Mouse (Mus musculus) heart, embryonic 16.5 days (tissue): ENCODE measurements around the gene Dnaic2. TPM values are rescaled to one million over a fixed set of nuclear protein-coding genes. Genes with fewer than 3 reads are reported as not detected.

Experiments
- ATAC-seq: fragments of 200-750 bp; cut with Nextera tagmentation; replicated peaks from 2 replicates; pipeline ENCODE4 v1.8.0; 2017; ENCODE audit warnings: moderate number of reproducible peaks; ENCODE audit not compliant: insufficient read depth, low FRiP score; ENCODE audit errors: extremely low read depth
- H3K27ac ChIP-seq: fragments of 300-500 bp; sonication (generic); 2 replicates; pipeline ENCODE4 v1.5.1; 2014; ENCODE audit warnings: mild to moderate bottlenecking, low read length, control low read depth, moderate library complexity
- H3K27me3 ChIP-seq: fragments of 300-500 bp; sonication (generic); 2 replicates; pipeline ENCODE4 v1.6.1; 2014; ENCODE audit warnings: low read length, mixed read lengths; ENCODE audit not compliant: control insufficient read depth, insufficient read depth
- H3K36me3 ChIP-seq: fragments of 300-500 bp; sonication (generic); 2 replicates; pipeline ENCODE4 v1.6.1; 2014; ENCODE audit not compliant: control insufficient read depth, insufficient read depth
- H3K4me1 ChIP-seq: fragments of 300-500 bp; sonication (generic); 2 replicates; pipeline ENCODE4 v1.6.1; 2014; ENCODE audit warnings: low read length, mixed read lengths; ENCODE audit not compliant: control insufficient read depth, insufficient read depth
- H3K4me2 ChIP-seq: fragments of 300-500 bp; sonication (generic); 2 replicates; pipeline ENCODE4 v1.6.1; 2014; ENCODE audit warnings: low read depth, mild to moderate bottlenecking, control low read depth, low read length
- H3K4me3 ChIP-seq: fragments of 300-500 bp; sonication (generic); 2 replicates; pipeline ENCODE4 v1.5.1; 2014; ENCODE audit warnings: mild to moderate bottlenecking, control low read depth, low read length
- H3K9ac ChIP-seq: fragments of 300-500 bp; sonication (generic); 2 replicates; pipeline ENCODE4 v1.6.1; 2014; ENCODE audit warnings: low read length, control low read depth
- H3K9me3 ChIP-seq: fragments of 300-500 bp; sonication (generic); replicated peaks from 2 replicates; pipeline ENCODE4 v1.6.1; 2016; ENCODE audit warnings: low read length; ENCODE audit not compliant: control insufficient read depth
- WGBS: fragments of 180-500 bp; shearing (Covaris S2); extraction: QIAGEN DNeasy Blood & Tissue Kit; methylation state at CpG from one replicate; pipeline ENCODE4 v1.1.7; 2014; 5-methylcytosine and 5-hydroxymethylcytosine counted together
- polyA plus RNA-seq: library from polyadenylated mRNA; unstranded; fragments of >200 nt; fragmentation: Nextera tagmentation; extraction: Ambion mirVana; gene quantifications from 2 replicates; pipeline ENCODE4 v1.2.1, GENCODE M21; 2015

The Dnaic2 gene
- polyA plus RNA-seq, 1 experiment from 2014 or later: 1.1 TPM

GRCm38 (mm10) chr11:114797176-114797575 lies 70.0 kb downstream of the Dnaic2 start:
- Histone ChIP-seq H3K27me3 (peaks cover 21% of the 10 kb centered on the region), H3K27ac (no peak overlapping the region), H3K4me3 (no peak overlapping the region), H3K9ac (no peak overlapping the region), H3K36me3 (no peaks in the 10 kb centered on the region), H3K4me2 (no peak overlapping the region), H3K9me3 (no peaks in the 10 kb centered on the region), H3K4me1 (peaks cover 5% of the 10 kb centered on the region)
- ATAC-seq: no peak
- WGBS: 81% methylated on average over 7 of the region's 7 CpGs

- no peaks in the 10 kb centered on the region for H3K9me3 ChIP-seq
- H3K27ac ChIP-seq: no peak overlapping the region
- H3K4me1 ChIP-seq: peaks cover 4% of the 10 kb centered on the region
- H3K36me3 ChIP-seq: no peaks in the 10 kb centered on the region
- no peak overlapping the region for H3K4me3 ChIP-seq
- H3K9ac ChIP-seq: no peak overlapping the region
- 69% methylated on average over 3 of the region's 3 CpGs for WGBS
- no peak for ATAC-seq
- no peak overlapping the region for H3K4me2 ChIP-seq
- H3K27me3 ChIP-seq: peaks cover 13% of the 10 kb centered on the region
Measured at GRCm38 (mm10) chr11:114797981-114798380, 70.8 kb downstream of the Dnaic2 start.

GRCm38 (mm10) chr11:114798624-114799023 lies 71.4 kb downstream of the Dnaic2 start, which contains the start of gene Gpr142:
Gene Gpr142 (plus strand): TSS chr11:114798924.
- Histone ChIP-seq H3K36me3 (no peaks in the 10 kb centered on the region), H3K4me1 (peaks cover 4% of the 10 kb centered on the region), H3K4me2 (no peak within 1 kb of the TSS), H3K27ac (no peak within 1 kb of the TSS), H3K27me3 (peaks cover 7% of the 10 kb centered on the region), H3K9me3 (no peaks in the 10 kb centered on the region), H3K4me3 (no peak within 1 kb of the TSS), H3K9ac (no peak within 1 kb of the TSS)
- 85% methylated on average over 3 of the region's 3 CpGs for WGBS
- no peak for ATAC-seq

- H3K4me1 ChIP-seq: no peaks in the 10 kb centered on the region
- no peaks in the 10 kb centered on the region for H3K36me3 ChIP-seq
- H3K9ac ChIP-seq: no peak overlapping the region
- H3K4me2 ChIP-seq: no peak overlapping the region
- no peak for ATAC-seq
- H3K27me3 ChIP-seq: no peaks in the 10 kb centered on the region
- no peak overlapping the region for H3K27ac ChIP-seq
- H3K4me3 ChIP-seq: no peak overlapping the region
- no peaks in the 10 kb centered on the region for H3K9me3 ChIP-seq
- 90% methylated on average over 1 of the region's 1 CpGs for WGBS
Measured at GRCm38 (mm10) chr11:114801906-114802305, 74.7 kb downstream of the Dnaic2 start.

GRCm38 (mm10) chr11:114802540-114803267 lies 75.5 kb downstream of the Dnaic2 start:
- Histone ChIP-seq H3K4me3 (no peak overlapping the region), H3K9ac (no peak overlapping the region), H3K9me3 (no peaks in the 10 kb centered on the region), H3K4me1 (no peaks in the 10 kb centered on the region), H3K4me2 (no peak overlapping the region), H3K27ac (no peak overlapping the region), H3K36me3 (no peaks in the 10 kb centered on the region), H3K27me3 (no peaks in the 10 kb centered on the region)
- ATAC-seq: no peak
- 55% methylated on average over 15 of the region's 15 CpGs for WGBS

GRCm38 (mm10) chr11:114803990-114804389 lies 76.8 kb downstream of the Dnaic2 start:
- Histone ChIP-seq H3K4me1 (no peaks in the 10 kb centered on the region), H3K9ac (no peak overlapping the region), H3K27ac (no peak overlapping the region), H3K4me3 (no peak overlapping the region), H3K4me2 (no peak overlapping the region), H3K36me3 (no peaks in the 10 kb centered on the region), H3K9me3 (no peaks in the 10 kb centered on the region), H3K27me3 (no peaks in the 10 kb centered on the region)
- WGBS: 49% methylated on average over 8 of the region's 8 CpGs
- no peak for ATAC-seq

GRCm38 (mm10) chr11:114807025-114807424 lies 79.8 kb downstream of the Dnaic2 start:
- H3K9ac ChIP-seq: no peak overlapping the region
- ATAC-seq: no peak
- H3K9me3 ChIP-seq: no peaks in the 10 kb centered on the region
- 74% methylated on average over 2 of the region's 2 CpGs for WGBS
- no peak overlapping the region for H3K4me3 ChIP-seq
- no peaks in the 10 kb centered on the region for H3K36me3 ChIP-seq
- H3K27me3 ChIP-seq: no peaks in the 10 kb centered on the region
- no peaks in the 10 kb centered on the region for H3K4me1 ChIP-seq
- H3K27ac ChIP-seq: no peak overlapping the region
- H3K4me2 ChIP-seq: no peak overlapping the region

Other genes starting within 250 kb of the Dnaic2 start
- 509 and 560 TPM in 2 replicates for gene Rpl38, start 58.9 kb upstream of the Dnaic2 start, polyA plus RNA-seq
- 11.4 and 11.9 TPM in 2 replicates for gene Ttyh2, start 52.0 kb upstream of the Dnaic2 start, polyA plus RNA-seq
- gene Kif19a, start 38.0 kb downstream of the Dnaic2 start, polyA plus RNA-seq: 0.16 and 0.25 TPM in 2 replicates
- gene Btbd17, start 68.5 kb downstream of the Dnaic2 start, polyA plus RNA-seq: not detected in 2 replicates
- not detected in 2 replicates for gene Gpr142, start 71.5 kb downstream of the Dnaic2 start, polyA plus RNA-seq
- 14.5 and 15.4 TPM in 2 replicates for gene Gprc5c, start 123.7 kb downstream of the Dnaic2 start, polyA plus RNA-seq
- gene Cd300a, start 162.6 kb downstream of the Dnaic2 start, polyA plus RNA-seq: 1.2 and 1.4 TPM in 2 replicates
- gene Cd300lb, start 207.0 kb downstream of the Dnaic2 start, polyA plus RNA-seq: 0.59 and 0.70 TPM in 2 replicates
- not detected in 2 replicates for gene Cd300c, start 241.7 kb downstream of the Dnaic2 start, polyA plus RNA-seq